ENCODE assay signal across 11 mouse cellular contexts in genomic region chr2:165166664-165167435, GRCm38 (mm10).
A peak's percentile ranks its signal among the peaks of the same experiment; 100 is the strongest.
DNase-seq lines count a peak whose midpoint lies in the region; ATAC-seq lines count a peak whose summit lies in the region.
"Had no signal": no experiment of that assay in that cellular context is flagged by ENCODE, and none has a peak within 500 bp of the region (broad histone marks: within the 10 kb centered on the region; RNA-seq: fewer than 3 reads in every experiment).

No protein-coding gene starts in this region.

- H3K4me1 ChIP-seq in embryonic facial prominence, embryonic 10.5 days, result peaks cover 26% of the 10 kb centered on the region
- peaks cover 44% of the 10 kb centered on the region for H3K4me1 ChIP-seq in midbrain, embryonic 13.5 days (replicated peaks)

- DNase-seq in layer of hippocampus, adult 18-20 months (ENCODE audit: low spot score in 2 of 2), result peak; percentile 21 to 62
- DNase-seq in layer of hippocampus, postnatal 10 days (ENCODE audit: low spot score in 2 of 2), result no peak
- peak; percentile 85 for DNase-seq in Muller cell, postnatal 12 days (ENCODE audit: inconsistent ontology term)
- DNase-seq in embryonic facial prominence, embryonic 10.5 days (ENCODE audit: low spot score), result peak; percentile 36
- DNase-seq in heart, adult 11 months, result no peak
- no peak for DNase-seq in cerebellum, adult 11 months
- DNase-seq: cerebellum, postnatal 10 days; kidney, adult 2 months had no signal

- peak; percentile 71 for ATAC-seq in midbrain, embryonic 13.5 days

- no peak overlapping the region for H3K9ac ChIP-seq in midbrain, embryonic 13.5 days (replicated peaks)
- H3K9ac ChIP-seq: liver, embryonic 14.5 days had no signal

- H3K27ac ChIP-seq in embryonic facial prominence, embryonic 10.5 days (replicated peaks), result no peak overlapping the region
- H3K27ac ChIP-seq in midbrain, embryonic 13.5 days, result no peak overlapping the region
- H3K27ac ChIP-seq: liver, embryonic 14.5 days had no signal

- H3K4me3 ChIP-seq in embryonic facial prominence, embryonic 10.5 days, result no peak overlapping the region
- H3K4me3 ChIP-seq in midbrain, embryonic 13.5 days (replicated peaks), result no peak overlapping the region
- H3K4me3 ChIP-seq: myocyte had no signal

- no peaks in the 10 kb centered on the region for H3K9me3 ChIP-seq in embryonic facial prominence, embryonic 10.5 days
- H3K9me3 ChIP-seq in midbrain, embryonic 13.5 days, result no peaks in the 10 kb centered on the region

- H3K4me2 ChIP-seq in midbrain, embryonic 13.5 days (replicated peaks), result no peak overlapping the region

- 11% methylated on average over 18 of the region's 18 CpGs for WGBS in embryonic facial prominence, embryonic 10.5 days
- 10% methylated on average over 18 of the region's 18 CpGs for WGBS in midbrain, embryonic 13.5 days

- H3K27me3 ChIP-seq in embryonic facial prominence, embryonic 10.5 days (replicated peaks; ENCODE audit: low read depth, poor library complexity, severe bottlenecking), result peaks cover 79% of the 10 kb centered on the region
- H3K27me3 ChIP-seq in midbrain, embryonic 13.5 days, result peaks cover 26% of the 10 kb centered on the region

- H3K36me3 ChIP-seq in embryonic facial prominence, embryonic 10.5 days (replicated peaks), result no peaks in the 10 kb centered on the region
- peaks cover 5% of the 10 kb centered on the region for H3K36me3 ChIP-seq in midbrain, embryonic 13.5 days

Comparison
In these comparisons a context has a peak if more than half of its experiments do, and no peak if none do; other contexts are left out.
1. DNase-seq: peak in layer of hippocampus, adult 18-20 months (2 of 2), Muller cell, postnatal 12 days (single experiment) and embryonic facial prominence, embryonic 10.5 days (single experiment); none in layer of hippocampus, postnatal 10 days (0 of 2), heart, adult 11 months (single experiment) and cerebellum, adult 11 months (single experiment).